Mouse (Mus musculus): ENCODE measurements around the gene S100a13. TPM values are rescaled to one million over a fixed set of nuclear protein-coding genes. Genes with fewer than 3 reads are reported as not detected.

S100a13 gene
- total RNA-seq, 1 experiment from 2014 or later = 141 TPM

DNA sequence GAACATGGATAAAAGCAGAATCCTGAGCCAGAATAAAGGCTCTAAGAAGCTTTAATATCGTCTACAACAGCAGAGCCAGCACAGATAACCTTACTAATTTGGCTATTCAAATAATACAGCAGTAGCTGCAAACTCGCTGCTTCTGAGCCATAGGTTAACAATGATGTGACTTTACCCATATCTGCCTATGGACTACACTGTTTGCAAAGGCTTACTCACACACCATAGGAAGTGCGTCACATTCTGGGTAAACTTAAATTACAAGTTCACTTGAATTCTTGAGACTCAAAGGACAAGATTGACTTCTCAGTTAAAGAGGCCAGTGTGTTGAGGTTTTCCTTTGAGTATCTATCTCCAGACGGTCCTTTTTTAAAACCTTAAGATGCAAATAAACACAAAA lies 10.8 kb upstream of the S100a13 start:
- no peak for ATAC-seq (replicated peaks; ENCODE audit: insufficient number of reproducible peaks, low FRiP score, low TSS enrichment, poor library complexity, severe bottlenecking)

- no peak for ATAC-seq (replicated peaks; ENCODE audit: insufficient number of reproducible peaks, low FRiP score, low TSS enrichment, poor library complexity, severe bottlenecking)
These were observed 9.0 kb upstream of the S100a13 start for GRCm38 (mm10) chr3:90505216-90505615.

DNA sequence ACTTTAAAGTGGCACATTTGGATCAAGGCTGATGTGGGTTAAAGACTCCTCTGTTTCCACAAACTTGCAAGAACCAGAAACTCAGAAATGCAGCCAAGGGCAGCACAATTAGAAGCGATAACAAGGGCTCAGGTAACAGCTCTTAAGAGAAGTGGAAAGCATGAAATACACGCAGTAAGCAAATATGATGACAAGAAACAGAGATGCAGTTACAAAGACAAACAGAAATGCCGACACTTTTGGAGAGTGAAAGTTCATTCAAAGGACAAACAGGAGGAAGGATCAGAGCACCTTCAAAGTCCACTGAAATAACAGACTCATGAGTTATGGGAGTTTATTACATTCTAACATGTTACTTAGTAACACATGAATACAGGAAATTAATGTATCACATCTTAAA lies 7.9 kb upstream of the S100a13 start:
- no peak for ATAC-seq (replicated peaks; ENCODE audit: insufficient number of reproducible peaks, low FRiP score, low TSS enrichment, poor library complexity, severe bottlenecking)

DNA sequence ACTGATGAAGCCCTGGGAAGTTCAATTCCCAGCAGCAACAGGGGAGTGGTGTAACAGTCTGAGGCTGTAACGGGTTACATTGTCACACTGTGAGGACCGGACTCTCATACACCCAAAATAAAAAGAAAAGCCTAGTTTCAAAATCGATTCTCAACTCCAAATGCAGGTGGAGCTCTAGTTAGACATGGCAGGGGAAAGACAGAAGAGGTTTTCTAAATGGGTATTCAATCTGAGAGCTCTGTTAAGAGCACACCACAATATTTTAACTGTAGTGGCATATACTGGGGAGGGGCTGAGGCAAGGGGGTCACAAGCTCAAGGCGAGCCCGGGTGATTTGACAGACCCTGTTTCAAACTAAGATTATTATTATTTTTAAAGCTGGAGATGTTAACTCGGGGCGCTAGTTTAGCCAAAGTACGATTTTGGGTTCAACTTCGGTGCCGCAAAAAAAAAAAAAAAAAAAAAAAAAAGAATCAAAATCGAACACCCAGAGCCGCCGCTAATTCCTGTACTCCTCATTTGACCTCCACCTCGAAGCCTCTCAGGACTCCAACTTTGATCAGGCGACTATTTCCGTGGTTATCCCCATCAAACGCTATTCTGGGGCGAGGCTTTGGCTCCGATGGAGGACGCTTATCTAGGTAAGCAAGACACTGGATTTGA lies 5.8 kb upstream of the S100a13 start:
- ATAC-seq (replicated peaks; ENCODE audit: insufficient number of reproducible peaks, low FRiP score, low TSS enrichment, poor library complexity, severe bottlenecking) = peak; percentile 14; the same call in 1 of the 2 replicates

DNA sequence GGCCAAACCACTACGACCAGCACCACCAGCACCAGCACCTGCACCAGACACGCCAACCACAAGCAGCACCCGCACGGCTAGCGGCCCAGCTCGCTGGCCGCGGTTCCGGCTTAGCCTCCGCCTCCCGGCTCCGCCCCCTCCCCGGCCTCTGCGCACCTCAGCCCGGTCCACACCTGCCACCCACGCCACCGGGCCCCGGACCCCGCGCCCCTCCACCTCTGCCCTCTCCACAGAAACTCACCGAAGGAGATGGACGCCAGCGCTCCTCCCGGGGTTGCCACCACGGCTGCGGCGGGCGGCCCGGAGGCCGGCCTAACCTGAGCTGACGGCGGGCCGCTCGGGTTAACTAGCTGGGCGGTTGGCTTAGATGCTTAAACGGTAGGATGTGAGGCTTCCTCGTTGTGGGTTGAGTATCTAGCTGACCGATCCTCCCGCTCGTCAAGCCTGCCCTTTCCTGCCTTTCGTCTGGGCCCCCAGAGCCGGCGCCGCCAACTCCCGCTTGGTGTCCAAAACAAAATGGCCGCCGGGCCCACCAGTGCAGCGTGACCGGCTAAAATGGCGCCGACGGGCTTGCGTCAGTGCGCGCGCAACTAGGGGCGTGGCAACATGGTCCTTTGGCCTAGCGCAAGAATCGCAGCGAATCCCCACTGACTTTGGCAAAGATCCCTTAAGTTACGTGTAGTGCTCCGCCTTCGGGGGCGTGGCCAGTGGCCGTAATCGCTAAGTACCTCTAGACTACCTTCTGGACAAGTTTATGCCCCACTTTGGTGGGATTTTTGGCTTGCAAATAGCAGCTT lies 5.1 kb upstream of the S100a13 start, which contains the start of gene Chtop:
Gene Chtop (minus strand): TSS at position 549 of the 797 bp plus-strand sequence.
- ATAC-seq (replicated peaks; ENCODE audit: insufficient number of reproducible peaks, low FRiP score, low TSS enrichment, poor library complexity, severe bottlenecking) = peak; percentile 87

GRCm38 (mm10) chr3:90509747-90510123 lies 4.5 kb upstream of the S100a13 start:
- ATAC-seq (replicated peaks; ENCODE audit: insufficient number of reproducible peaks, low FRiP score, low TSS enrichment, poor library complexity, severe bottlenecking) = no peak

DNA sequence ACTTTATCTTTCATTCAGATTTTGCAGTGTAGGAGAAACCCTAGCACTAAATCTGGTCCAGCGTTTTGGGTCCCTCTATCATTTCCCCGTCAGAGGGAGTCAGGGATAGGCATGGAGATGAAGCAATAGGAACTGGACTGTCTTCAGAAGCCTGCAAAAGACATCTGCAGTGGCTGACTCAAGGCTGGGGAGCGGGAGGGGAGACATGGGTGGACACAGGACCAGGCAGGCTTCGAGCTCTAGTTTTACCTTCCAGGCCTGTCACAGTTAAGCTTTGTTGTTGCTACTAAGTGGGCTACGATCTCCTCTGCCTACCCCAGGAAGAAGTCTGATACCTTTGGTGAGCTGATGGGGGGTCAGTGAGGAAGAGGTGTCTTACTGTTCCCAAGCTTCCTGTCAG lies 2.0 kb upstream of the S100a13 start:
- no peak for ATAC-seq (replicated peaks; ENCODE audit: insufficient number of reproducible peaks, low FRiP score, low TSS enrichment, poor library complexity, severe bottlenecking)

- ATAC-seq (replicated peaks; ENCODE audit: insufficient number of reproducible peaks, low FRiP score, low TSS enrichment, poor library complexity, severe bottlenecking) = no peak
These were observed 1.1 kb upstream of the S100a13 start for GRCm38 (mm10) chr3:90512948-90513642.

- peak; percentile 36; the same call in 1 of the 2 replicates for ATAC-seq (replicated peaks; ENCODE audit: insufficient number of reproducible peaks, low FRiP score, low TSS enrichment, poor library complexity, severe bottlenecking)
These were observed 456 bp downstream of the S100a13 start for GRCm38 (mm10) chr3:90514691-90515090.

DNA sequence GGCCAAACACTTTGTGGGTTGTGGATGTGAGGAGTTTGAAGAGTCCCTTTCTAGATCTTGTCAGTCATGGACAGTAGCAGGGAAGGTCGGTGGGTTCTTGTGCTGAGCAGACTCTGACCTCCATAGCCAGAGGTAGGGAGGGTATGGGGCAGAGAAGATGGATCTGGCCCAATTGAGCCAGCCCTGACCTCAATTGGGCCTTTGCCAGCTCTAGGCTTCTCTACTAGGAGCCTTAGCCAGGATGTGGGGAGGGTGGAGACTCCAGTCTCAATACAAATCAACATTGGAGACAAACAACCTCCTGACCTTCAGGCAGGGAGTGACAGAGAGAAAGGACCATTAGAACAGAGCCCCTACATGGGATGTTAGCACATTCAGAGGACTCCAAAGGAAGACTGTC lies 1.0 kb downstream of the S100a13 start:
- ATAC-seq (replicated peaks; ENCODE audit: insufficient number of reproducible peaks, low FRiP score, low TSS enrichment, poor library complexity, severe bottlenecking) = no peak

- ATAC-seq (replicated peaks; ENCODE audit: insufficient number of reproducible peaks, low FRiP score, low TSS enrichment, poor library complexity, severe bottlenecking) = no peak
These were observed 1.6 kb downstream of the S100a13 start for GRCm38 (mm10) chr3:90515789-90516188.

DNA sequence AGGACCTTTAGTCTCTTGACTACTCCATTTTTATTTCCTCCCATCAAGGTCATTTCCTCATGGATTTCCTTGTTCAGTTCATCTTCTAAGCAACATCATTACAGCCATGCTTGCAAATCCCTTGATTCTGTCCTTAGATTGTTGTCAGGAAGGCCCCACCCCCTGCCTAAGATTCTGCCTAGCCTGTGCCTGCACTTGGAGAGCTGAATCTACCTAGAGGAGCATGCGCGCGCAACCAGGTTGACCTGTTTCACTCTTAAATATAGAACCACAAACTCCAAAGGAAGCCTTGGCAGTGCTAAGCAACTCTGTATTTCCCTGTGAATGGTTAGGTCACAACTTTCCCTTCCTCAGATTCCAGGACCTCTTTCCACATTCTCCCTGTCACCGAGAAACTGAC lies 3.5 kb downstream of the S100a13 start:
- no peak for ATAC-seq (replicated peaks; ENCODE audit: insufficient number of reproducible peaks, low FRiP score, low TSS enrichment, poor library complexity, severe bottlenecking)

DNA sequence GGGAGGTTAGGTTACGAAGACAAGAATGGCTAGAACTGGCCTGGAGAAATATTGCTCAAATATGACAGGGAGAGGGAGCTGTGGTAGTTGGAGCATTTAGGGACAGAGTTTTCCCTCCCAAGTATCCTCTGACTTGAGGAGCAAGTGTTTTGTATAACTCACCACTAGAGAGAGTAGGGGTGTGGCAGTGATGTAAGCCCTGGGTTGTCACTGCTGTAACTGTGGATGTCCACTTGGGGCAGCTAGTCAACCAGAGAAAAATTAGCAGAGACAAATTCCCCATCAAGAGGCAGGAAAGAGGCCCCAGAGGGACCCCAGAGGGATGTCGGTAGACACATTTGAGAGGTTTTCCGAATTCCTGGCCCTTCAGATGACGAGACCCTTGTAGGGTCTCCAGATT lies 11.2 kb downstream of the S100a13 start:
- ATAC-seq (replicated peaks; ENCODE audit: insufficient number of reproducible peaks, low FRiP score, low TSS enrichment, poor library complexity, severe bottlenecking) = peak; percentile 84

DNA sequence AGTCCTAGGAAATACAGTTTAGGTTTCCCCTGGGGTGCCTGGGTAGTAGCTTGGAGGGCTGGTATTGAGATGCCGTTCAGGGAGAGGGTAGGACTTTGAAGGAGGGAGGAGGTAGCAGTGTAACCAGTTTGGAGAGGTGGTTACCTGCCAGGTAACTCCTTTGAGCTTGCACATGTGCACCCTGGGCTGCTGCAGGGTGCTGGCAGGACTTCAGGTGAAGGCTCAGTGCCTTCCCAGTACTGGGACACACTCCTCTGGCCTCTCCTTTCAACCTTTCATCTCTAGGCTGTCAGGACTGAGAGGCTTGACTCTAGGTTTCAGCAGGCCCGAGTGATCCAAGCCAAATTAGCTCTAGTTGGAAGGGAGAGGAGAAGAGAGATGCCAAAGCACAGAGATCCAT lies 11.8 kb downstream of the S100a13 start:
- ATAC-seq (replicated peaks; ENCODE audit: insufficient number of reproducible peaks, low FRiP score, low TSS enrichment, poor library complexity, severe bottlenecking) = no peak

- 0 out of 2 replicates have a peak, but pooled peaks have one; percentile 10 for ATAC-seq (replicated peaks; ENCODE audit: insufficient number of reproducible peaks, low FRiP score, low TSS enrichment, poor library complexity, severe bottlenecking)
These were observed 12.3 kb downstream of the S100a13 start, which contains the start of gene S100a14 for GRCm38 (mm10) chr3:90526580-90526979. Gene S100a14, plus strand, starts transcription at chr3:90526856.

DNA sequence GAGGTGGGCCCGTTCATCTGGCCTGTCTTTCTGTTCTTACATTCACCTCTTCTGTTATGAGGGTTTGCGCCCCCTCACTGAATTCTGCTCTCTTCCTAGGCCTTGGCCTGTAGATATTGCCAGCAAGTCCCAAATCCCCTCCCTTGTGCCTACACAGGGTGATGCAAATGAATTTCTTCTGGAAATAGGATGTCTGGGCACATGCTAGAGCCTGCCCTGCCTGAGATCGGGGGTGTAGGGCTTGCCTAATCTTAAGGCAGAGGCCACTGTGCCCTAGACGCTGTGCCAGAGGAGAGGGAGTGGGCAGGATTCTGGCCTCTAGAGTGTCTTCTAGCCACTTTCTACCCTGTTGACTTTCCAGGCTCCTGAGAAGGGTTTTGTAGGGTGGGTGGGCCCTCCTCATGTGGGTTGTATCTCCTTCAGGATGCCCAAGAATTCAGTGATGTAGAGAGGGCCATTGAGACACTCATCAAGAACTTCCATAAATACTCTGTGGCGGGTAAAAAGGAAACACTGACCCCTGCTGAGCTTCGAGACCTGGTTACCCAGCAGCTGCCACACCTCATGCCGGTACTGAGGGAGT lies 13.1 kb downstream of the S100a13 start:
- no peak for ATAC-seq (replicated peaks; ENCODE audit: insufficient number of reproducible peaks, low FRiP score, low TSS enrichment, poor library complexity, severe bottlenecking)

- no peak for ATAC-seq (replicated peaks; ENCODE audit: insufficient number of reproducible peaks, low FRiP score, low TSS enrichment, poor library complexity, severe bottlenecking)
These were observed 17.5 kb downstream of the S100a13 start for GRCm38 (mm10) chr3:90531713-90532112.

DNA sequence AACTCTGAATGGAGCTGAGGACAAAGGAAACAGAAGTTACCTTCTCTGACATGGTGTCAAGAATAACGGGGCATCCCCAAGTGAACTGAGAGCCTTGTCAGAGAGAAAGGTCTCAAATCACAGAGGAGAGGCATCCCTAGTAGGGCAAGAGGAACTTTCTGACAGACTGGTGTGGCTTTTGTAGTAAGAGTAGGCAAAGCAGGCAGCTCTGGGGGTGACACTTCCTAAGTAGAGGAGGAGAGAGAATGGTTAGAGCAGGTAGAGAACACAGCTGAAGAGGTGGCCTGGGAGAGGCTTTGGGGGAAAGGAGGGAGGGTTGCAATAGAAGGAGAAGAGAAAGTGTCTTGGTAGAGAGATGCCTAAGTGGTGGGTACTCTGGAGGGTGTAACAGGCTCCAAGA lies 21.2 kb downstream of the S100a13 start:
- no peak for ATAC-seq (replicated peaks; ENCODE audit: insufficient number of reproducible peaks, low FRiP score, low TSS enrichment, poor library complexity, severe bottlenecking)

All from monocyte, adult 5-6 weeks (primary cell).